Mouse (Mus musculus): Measurements from ENCODE around the gene Ptpa. TPM values are rescaled to one million over a fixed set of nuclear protein-coding genes. Genes with fewer than 3 reads are reported as not detected.

The Ptpa gene
- polyA plus RNA-seq, 1 experiment from 2014 or later = 142 TPM

- 73% methylated on average over 9 of the region's 9 CpGs for WGBS (ENCODE audit: insufficient replicate concordance)
Observed at GRCm38 (mm10) chr2:30386913-30387312, 28.9 kb upstream of the Ptpa start.

DNA sequence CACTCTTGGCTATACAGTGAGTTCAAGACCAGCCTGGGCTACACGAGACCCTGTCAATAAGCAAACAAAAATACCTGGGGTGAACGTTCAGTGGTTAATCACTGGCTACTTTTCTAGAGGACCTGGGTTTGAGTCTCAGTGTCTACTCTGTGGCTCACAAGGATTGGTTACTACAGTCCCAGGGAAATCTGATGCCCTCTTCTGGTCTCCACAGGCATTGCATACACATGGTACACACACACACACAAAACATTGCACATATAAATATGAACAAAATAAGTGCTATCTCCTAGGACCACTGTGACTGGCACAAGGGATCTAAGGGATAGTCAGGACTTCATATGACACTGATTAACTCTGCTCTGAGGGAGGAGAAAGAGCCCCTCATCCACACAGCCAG, 26.8 kb upstream of the Ptpa start:
- H3K27ac ChIP-seq = no peak overlapping the region
- H3K4me1 ChIP-seq (replicated peaks) = peaks cover 27% of the 10 kb centered on the region
- ATAC-seq (ENCODE audit: low read depth) (no peak), DNase-seq (no peak)
- 83% methylated on average over 2 of the region's 2 CpGs for WGBS (ENCODE audit: insufficient replicate concordance)
- H3K36me3 ChIP-seq = peaks cover 20% of the 10 kb centered on the region
- no peak overlapping the region for H3K4me3 ChIP-seq (replicated peaks)
- no peak overlapping the region for H3K4me2 ChIP-seq
- no peaks in the 10 kb centered on the region for H3K9me3 ChIP-seq (replicated peaks)
- H3K27me3 ChIP-seq = no peaks in the 10 kb centered on the region
- no peak overlapping the region for H3K9ac ChIP-seq

More at GRCm38 (mm10) chr2:30386913-30387312, 28.9 kb upstream of the Ptpa start:
- Histone ChIP-seq H3K27me3 (no peaks in the 10 kb centered on the region), H3K36me3 (peaks cover 38% of the 10 kb centered on the region), H3K9ac (no peak overlapping the region), H3K9me3 (replicated peaks) (no peaks in the 10 kb centered on the region), H3K4me3 (replicated peaks) (no peak overlapping the region), H3K27ac (no peak overlapping the region), H3K4me1 (replicated peaks) (peaks cover 28% of the 10 kb centered on the region), H3K4me2 (no peak overlapping the region)
- no peak for ATAC-seq (ENCODE audit: low read depth)
- no peak for DNase-seq

GRCm38 (mm10) chr2:30392114-30392576, 23.7 kb upstream of the Ptpa start, which contains the start of gene Dolpp1:
Gene Dolpp1 (plus strand): TSS chr2:30392254.
- DNase-seq = peak; percentile 98
- Histone ChIP-seq H3K4me3 (replicated peaks) (peak within 1 kb of the TSS; percentile 69), H3K27me3 (no peaks in the 10 kb centered on the region), H3K36me3 (peaks cover 27% of the 10 kb centered on the region), H3K4me2 (peak within 1 kb of the TSS; percentile 79), H3K4me1 (replicated peaks) (peaks cover 38% of the 10 kb centered on the region), H3K9me3 (replicated peaks) (no peaks in the 10 kb centered on the region), H3K27ac (peak within 1 kb of the TSS; percentile 83), H3K9ac (peak within 1 kb of the TSS; percentile 78)
- WGBS (ENCODE audit: insufficient replicate concordance) = under 1% methylated on average over 40 of the region's 40 CpGs
- ATAC-seq (ENCODE audit: low read depth) = peak; percentile 98

DNA sequence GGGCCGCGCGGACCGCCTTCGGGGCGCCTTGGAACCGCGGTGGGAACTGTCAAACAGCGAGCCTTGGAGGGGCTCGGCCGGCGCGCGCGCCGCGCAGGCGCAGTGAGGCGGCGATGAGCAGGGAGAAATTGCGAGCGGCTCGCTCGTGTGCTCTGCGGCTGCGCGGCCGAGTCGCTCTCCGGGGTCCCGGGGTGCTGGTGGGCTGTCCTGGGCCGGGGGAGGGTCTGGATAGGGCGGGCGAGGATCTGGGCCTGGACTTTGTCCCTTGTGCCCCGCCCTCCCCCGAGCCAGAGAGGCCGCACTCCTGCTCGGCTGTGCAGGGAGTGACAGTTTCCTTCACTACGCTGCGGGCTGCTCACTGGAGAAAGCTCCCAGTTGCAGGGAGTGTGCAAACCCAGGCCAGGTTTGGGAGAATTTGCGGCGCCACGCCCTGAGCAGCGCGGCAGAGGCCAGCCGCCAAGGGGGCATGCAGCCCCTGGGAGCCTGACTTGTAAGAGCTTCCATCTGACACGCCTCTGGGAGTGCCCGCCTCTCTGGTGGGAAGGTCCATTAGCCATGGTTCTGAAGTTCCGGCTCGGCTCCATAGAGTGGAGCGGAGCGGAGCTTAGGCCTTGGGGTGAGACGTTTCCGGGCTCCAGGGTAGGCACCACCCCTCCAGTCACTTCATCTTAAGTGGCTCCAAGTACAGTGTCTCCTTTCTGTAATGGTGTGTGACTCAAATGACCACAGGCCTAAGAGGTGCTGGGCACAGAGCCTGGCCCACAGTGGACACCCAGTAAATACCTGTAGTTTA, 23.1 kb upstream of the Ptpa start:
- Histone ChIP-seq H3K27me3 (no peaks in the 10 kb centered on the region), H3K4me3 (replicated peaks) (peak overlapping the region; percentile 69), H3K9ac (peak overlapping the region; percentile 78), H3K9me3 (replicated peaks) (no peaks in the 10 kb centered on the region), H3K27ac (peak overlapping the region; percentile 83), H3K4me1 (replicated peaks) (peaks cover 38% of the 10 kb centered on the region), H3K36me3 (peaks cover 33% of the 10 kb centered on the region), H3K4me2 (peak overlapping the region; percentile 79)
- WGBS (ENCODE audit: insufficient replicate concordance) = under 1% methylated on average over 54 of the region's 54 CpGs
- DNase-seq (peak; percentile 53), ATAC-seq (ENCODE audit: low read depth) (peak; percentile 61)

DNA sequence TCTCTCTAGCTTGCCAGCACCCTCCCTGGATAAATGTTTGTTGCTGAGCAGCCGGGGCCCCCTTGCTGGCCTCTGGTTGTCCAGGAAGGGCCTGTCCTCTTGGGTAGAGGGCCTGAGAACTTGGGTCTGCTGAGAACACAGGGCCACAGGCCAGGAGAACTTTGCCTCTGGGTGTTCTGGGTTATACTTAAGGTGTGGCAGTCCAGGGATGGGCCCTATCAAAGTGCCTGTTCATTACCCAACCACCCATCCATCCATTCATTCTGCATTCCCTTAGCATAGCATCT, 22.5 kb upstream of the Ptpa start:
- Histone ChIP-seq H3K9ac (peak overlapping the region; percentile 78), H3K27ac (peak overlapping the region; percentile 83), H3K4me1 (replicated peaks) (peaks cover 38% of the 10 kb centered on the region), H3K27me3 (no peaks in the 10 kb centered on the region), H3K36me3 (peaks cover 39% of the 10 kb centered on the region), H3K9me3 (replicated peaks) (no peaks in the 10 kb centered on the region), H3K4me3 (replicated peaks) (peak overlapping the region; percentile 69), H3K4me2 (peak overlapping the region; percentile 79)
- 36% methylated on average over 1 of the region's 1 CpGs for WGBS (ENCODE audit: insufficient replicate concordance)
- no peak for ATAC-seq (ENCODE audit: low read depth)
- no peak for DNase-seq

DNA sequence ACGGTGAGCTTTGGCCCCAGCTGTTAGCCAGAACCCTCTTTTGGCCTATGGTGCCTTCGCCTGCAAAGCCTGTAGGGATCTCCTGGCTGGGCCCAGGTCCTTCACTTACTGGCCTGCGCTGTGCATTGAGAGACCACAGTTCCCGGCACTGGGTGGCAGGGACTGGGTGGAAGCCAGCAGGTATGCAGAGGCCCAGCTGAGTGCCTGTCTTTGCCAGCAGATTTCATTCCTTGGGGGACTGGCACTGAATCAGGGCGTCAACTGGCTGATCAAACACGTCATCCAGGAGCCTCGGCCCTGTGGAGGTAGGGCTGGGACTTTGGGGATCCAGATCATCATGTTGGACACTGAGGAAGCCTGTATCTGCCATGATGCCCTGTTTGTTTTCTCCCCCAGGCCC, 20.1 kb upstream of the Ptpa start:
- H3K4me3 ChIP-seq (replicated peaks) = no peak overlapping the region
- 82% methylated on average over 7 of the region's 7 CpGs for WGBS (ENCODE audit: insufficient replicate concordance)
- H3K9ac ChIP-seq = no peak overlapping the region
- no peaks in the 10 kb centered on the region for H3K9me3 ChIP-seq (replicated peaks)
- no peak overlapping the region for H3K27ac ChIP-seq
- no peak overlapping the region for H3K4me2 ChIP-seq
- H3K4me1 ChIP-seq (replicated peaks) = peaks cover 38% of the 10 kb centered on the region
- H3K36me3 ChIP-seq = peaks cover 63% of the 10 kb centered on the region
- H3K27me3 ChIP-seq = no peaks in the 10 kb centered on the region
- DNase-seq = no peak
- no peak for ATAC-seq (ENCODE audit: low read depth)

GRCm38 (mm10) chr2:30396246-30396645, 19.6 kb upstream of the Ptpa start:
- DNase-seq (no peak), ATAC-seq (ENCODE audit: low read depth) (no peak)
- Histone ChIP-seq H3K4me2 (no peak overlapping the region), H3K9ac (no peak overlapping the region), H3K27ac (no peak overlapping the region), H3K4me3 (replicated peaks) (no peak overlapping the region), H3K36me3 (peaks cover 65% of the 10 kb centered on the region), H3K27me3 (no peaks in the 10 kb centered on the region), H3K9me3 (replicated peaks) (no peaks in the 10 kb centered on the region), H3K4me1 (replicated peaks) (peaks cover 36% of the 10 kb centered on the region)
- WGBS (ENCODE audit: insufficient replicate concordance) = 81% methylated on average over 7 of the region's 7 CpGs

DNA sequence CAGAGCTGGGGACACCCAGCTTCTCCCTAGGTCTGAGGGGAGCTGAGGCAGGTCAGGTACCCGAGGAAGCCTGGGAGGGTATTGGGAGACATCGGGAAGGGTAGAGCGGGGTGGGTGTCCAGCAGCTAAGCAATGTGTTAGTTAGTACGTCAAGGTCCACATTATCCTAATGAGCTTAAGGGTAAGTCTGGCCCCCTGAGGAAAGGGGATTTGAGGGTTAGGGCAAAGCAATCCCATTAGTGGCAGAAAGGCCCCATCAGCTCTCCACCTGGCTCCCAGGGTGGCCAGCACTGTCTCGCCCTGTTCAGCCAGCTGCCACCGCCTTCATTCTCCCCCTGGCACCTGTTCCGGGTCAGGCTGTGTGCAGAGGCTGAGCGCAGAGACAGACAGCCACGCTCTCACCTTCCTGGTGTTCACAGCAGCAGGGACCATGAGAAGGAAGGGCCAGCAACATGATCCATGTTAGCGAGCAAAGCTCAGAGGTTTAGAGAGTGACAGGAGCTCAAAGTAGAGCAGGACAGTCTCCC, 17.8 kb upstream of the Ptpa start:
- H3K9me3 ChIP-seq (replicated peaks) = no peaks in the 10 kb centered on the region

GRCm38 (mm10) chr2:30399191-30400171, 16.4 kb upstream of the Ptpa start:
- no peak for DNase-seq
- no peak overlapping the region for H3K4me2 ChIP-seq
- peaks cover 92% of the 10 kb centered on the region for H3K36me3 ChIP-seq
- H3K4me3 ChIP-seq (replicated peaks) = no peak overlapping the region
- peaks cover 15% of the 10 kb centered on the region for H3K4me1 ChIP-seq (replicated peaks)
- no peaks in the 10 kb centered on the region for H3K9me3 ChIP-seq (replicated peaks)
- WGBS (ENCODE audit: insufficient replicate concordance) = 79% methylated on average over 20 of the region's 20 CpGs
- H3K9ac ChIP-seq = no peak overlapping the region
- H3K27ac ChIP-seq = no peak overlapping the region
- ATAC-seq (ENCODE audit: low read depth) = no peak
- H3K27me3 ChIP-seq = no peaks in the 10 kb centered on the region

More for the DNA sequence above, 17.8 kb upstream of the Ptpa start:
- 91% methylated on average over 10 of the region's 10 CpGs for WGBS (ENCODE audit: insufficient replicate concordance)
- no peak overlapping the region for H3K4me2 ChIP-seq
- H3K27me3 ChIP-seq = no peaks in the 10 kb centered on the region
- no peak overlapping the region for H3K9ac ChIP-seq
- peaks cover 83% of the 10 kb centered on the region for H3K36me3 ChIP-seq
- DNase-seq (no peak), ATAC-seq (ENCODE audit: low read depth) (no peak)
- no peak overlapping the region for H3K27ac ChIP-seq
- H3K4me1 ChIP-seq (replicated peaks) = peaks cover 29% of the 10 kb centered on the region
- H3K4me3 ChIP-seq (replicated peaks) = no peak overlapping the region

GRCm38 (mm10) chr2:30401581-30401980, 14.3 kb upstream of the Ptpa start:
- 0 out of 2 replicates have a peak, but pooled peaks cover 3% of the 10 kb centered on the region for H3K4me1 ChIP-seq (replicated peaks)
- peaks cover 96% of the 10 kb centered on the region for H3K36me3 ChIP-seq
- 76% methylated on average over 1 of the region's 1 CpGs for WGBS (ENCODE audit: insufficient replicate concordance)

GRCm38 (mm10) chr2:30402351-30402826, 13.4 kb upstream of the Ptpa start:
- 0 out of 2 replicates have a peak, but pooled peaks cover 3% of the 10 kb centered on the region for H3K4me1 ChIP-seq (replicated peaks)
- no peaks in the 10 kb centered on the region for H3K27me3 ChIP-seq
- no peaks in the 10 kb centered on the region for H3K9me3 ChIP-seq (replicated peaks)
- DNase-seq (no peak), ATAC-seq (ENCODE audit: low read depth) (no peak)
- 79% methylated on average over 9 of the region's 9 CpGs for WGBS (ENCODE audit: insufficient replicate concordance)
- H3K36me3 ChIP-seq = peaks cover 96% of the 10 kb centered on the region
- H3K4me3 ChIP-seq (replicated peaks) = no peak overlapping the region
- no peak overlapping the region for H3K4me2 ChIP-seq
- H3K27ac ChIP-seq = no peak overlapping the region
- H3K9ac ChIP-seq = no peak overlapping the region

More at GRCm38 (mm10) chr2:30401581-30401980, 14.3 kb upstream of the Ptpa start:
- DNase-seq (no peak), ATAC-seq (ENCODE audit: low read depth) (no peak)
- no peaks in the 10 kb centered on the region for H3K9me3 ChIP-seq (replicated peaks)
- no peak overlapping the region for H3K4me2 ChIP-seq
- H3K9ac ChIP-seq = no peak overlapping the region
- no peaks in the 10 kb centered on the region for H3K27me3 ChIP-seq
- H3K27ac ChIP-seq = no peak overlapping the region
- H3K4me3 ChIP-seq (replicated peaks) = no peak overlapping the region

All from liver, embryonic 13.5 days (tissue).